Mouse (Mus musculus) hindbrain, embryonic 12.5 days (tissue): ENCODE measurements at regions not wholly inside any gene's neighbourhood (a gene's known extent, or its start where the extent isn't known, plus 50 kb on each side); places are given as distances from the start of the nearest gene placed in this dataset.

Experiments
- ATAC-seq: fragments of 200-750 bp; cut with Nextera tagmentation; 2 replicates; pipeline ENCODE4 v1.8.0; 2017; ENCODE audit warnings: moderate TSS enrichment; ENCODE audit not compliant: low FRiP score
- H3K27ac ChIP-seq: fragments of 300-500 bp; sonication (generic); 2 replicates; pipeline ENCODE4 v1.5.1; 2016; ENCODE audit warnings: mild to moderate bottlenecking
- H3K27me3 ChIP-seq: fragments of 300-500 bp; sonication (generic); 2 replicates; pipeline ENCODE4 v1.6.1; 2016; ENCODE audit warnings: mild to moderate bottlenecking
- H3K36me3 ChIP-seq: fragments of 300-500 bp; sonication (generic); 2 replicates; pipeline ENCODE4 v1.6.1; 2016; ENCODE audit warnings: mild to moderate bottlenecking
- H3K4me1 ChIP-seq: fragments of 300-500 bp; sonication (generic); 2 replicates; pipeline ENCODE4 v1.6.1; 2016
- H3K4me2 ChIP-seq: fragments of 300-500 bp; sonication (generic); replicated peaks from 2 replicates; pipeline ENCODE4 v1.6.1; 2016; ENCODE audit warnings: mild to moderate bottlenecking
- H3K4me3 ChIP-seq: fragments of 300-500 bp; sonication (generic); 2 replicates; pipeline ENCODE4 v1.5.1; 2016; ENCODE audit warnings: mild to moderate bottlenecking
- H3K9ac ChIP-seq: fragments of 300-500 bp; sonication (generic); 2 replicates; pipeline ENCODE4 v1.6.1; 2016; ENCODE audit warnings: mild to moderate bottlenecking, moderate library complexity
- H3K9me3 ChIP-seq: fragments of 300-500 bp; sonication (generic); replicated peaks from 2 replicates; pipeline ENCODE4 v1.6.1; 2016; ENCODE audit warnings: mild to moderate bottlenecking
- WGBS: fragments of 180-500 bp; shearing (Covaris S2); methylation state at CpG from one replicate; pipeline ENCODE4 v1.1.7; 2016; 5-methylcytosine and 5-hydroxymethylcytosine counted together

DNA sequence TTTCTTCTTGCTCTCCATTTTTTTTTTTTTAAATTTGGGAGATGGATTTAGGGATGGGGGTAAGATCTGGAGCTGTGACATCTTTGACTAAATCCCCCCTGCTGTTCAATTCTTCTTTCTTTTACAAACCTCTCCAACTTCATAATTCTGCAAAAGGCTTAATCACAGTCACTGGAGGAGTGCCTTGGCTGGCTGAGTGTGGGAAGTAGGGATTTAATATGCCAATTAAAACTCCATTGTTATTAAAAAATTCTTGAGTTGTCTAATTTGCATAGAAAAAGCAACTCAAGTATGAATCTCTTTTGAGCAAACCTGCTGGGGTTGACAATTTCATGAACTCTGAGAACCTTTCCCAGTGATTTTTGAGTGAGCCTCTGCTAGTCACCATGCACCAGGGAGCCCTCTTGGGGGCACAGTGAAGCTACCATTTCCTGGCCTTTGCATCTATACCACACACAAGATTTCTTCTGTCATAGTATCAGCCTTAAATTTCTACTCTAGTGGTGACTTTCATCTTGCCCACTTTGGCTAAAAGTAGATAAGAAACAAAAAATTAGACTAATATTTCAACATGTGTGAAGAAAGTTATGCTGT lies 243.6 kb upstream of the Tle1 start:
- no peak overlapping the region for H3K9ac ChIP-seq
- H3K9me3 ChIP-seq = no peaks in the 10 kb centered on the region
- H3K36me3 ChIP-seq = no peaks in the 10 kb centered on the region
- H3K27me3 ChIP-seq = no peaks in the 10 kb centered on the region
- H3K27ac ChIP-seq = no peak overlapping the region
- no peak overlapping the region for H3K4me3 ChIP-seq
- H3K4me1 ChIP-seq = no peaks in the 10 kb centered on the region
- ATAC-seq = no peak
- no peak overlapping the region for H3K4me2 ChIP-seq

- no peak overlapping the region for H3K4me2 ChIP-seq
- H3K27me3 ChIP-seq = no peaks in the 10 kb centered on the region
- no peaks in the 10 kb centered on the region for H3K4me1 ChIP-seq
- no peaks in the 10 kb centered on the region for H3K9me3 ChIP-seq
- H3K27ac ChIP-seq = no peak overlapping the region
- H3K9ac ChIP-seq = no peak overlapping the region
- no peaks in the 10 kb centered on the region for H3K36me3 ChIP-seq
- no peak for ATAC-seq
- no peak overlapping the region for H3K4me3 ChIP-seq
These were observed 236.6 kb upstream of the Tle1 start for GRCm38 (mm10) chr4:72437367-72437766.

DNA sequence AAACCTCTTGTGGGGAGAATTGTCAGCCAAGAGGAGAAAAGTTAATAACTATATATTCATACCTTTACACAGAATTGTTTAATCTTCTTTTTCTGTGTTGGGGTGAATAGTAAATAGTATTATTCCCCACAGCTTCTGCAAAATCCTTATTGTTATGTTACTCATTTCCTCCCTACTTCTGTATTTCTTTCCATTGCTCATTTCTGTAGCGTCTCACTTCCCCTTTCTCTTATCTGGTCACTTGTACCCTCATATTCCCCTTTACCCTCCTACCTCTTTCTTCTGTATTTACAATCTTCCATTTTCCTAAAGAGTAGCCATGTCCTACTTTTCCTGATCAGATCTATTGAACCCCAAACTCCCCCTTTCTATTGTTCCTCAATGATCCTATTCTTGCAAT lies 224.6 kb upstream of the Tle1 start:
- WGBS = 92% methylated on average over 1 of the region's 1 CpGs
- Histone ChIP-seq H3K4me3 (no peak overlapping the region), H3K27me3 (no peaks in the 10 kb centered on the region), H3K36me3 (no peaks in the 10 kb centered on the region), H3K9me3 (no peaks in the 10 kb centered on the region), H3K9ac (no peak overlapping the region), H3K4me2 (no peak overlapping the region), H3K4me1 (no peaks in the 10 kb centered on the region), H3K27ac (no peak overlapping the region)
- no peak for ATAC-seq

DNA sequence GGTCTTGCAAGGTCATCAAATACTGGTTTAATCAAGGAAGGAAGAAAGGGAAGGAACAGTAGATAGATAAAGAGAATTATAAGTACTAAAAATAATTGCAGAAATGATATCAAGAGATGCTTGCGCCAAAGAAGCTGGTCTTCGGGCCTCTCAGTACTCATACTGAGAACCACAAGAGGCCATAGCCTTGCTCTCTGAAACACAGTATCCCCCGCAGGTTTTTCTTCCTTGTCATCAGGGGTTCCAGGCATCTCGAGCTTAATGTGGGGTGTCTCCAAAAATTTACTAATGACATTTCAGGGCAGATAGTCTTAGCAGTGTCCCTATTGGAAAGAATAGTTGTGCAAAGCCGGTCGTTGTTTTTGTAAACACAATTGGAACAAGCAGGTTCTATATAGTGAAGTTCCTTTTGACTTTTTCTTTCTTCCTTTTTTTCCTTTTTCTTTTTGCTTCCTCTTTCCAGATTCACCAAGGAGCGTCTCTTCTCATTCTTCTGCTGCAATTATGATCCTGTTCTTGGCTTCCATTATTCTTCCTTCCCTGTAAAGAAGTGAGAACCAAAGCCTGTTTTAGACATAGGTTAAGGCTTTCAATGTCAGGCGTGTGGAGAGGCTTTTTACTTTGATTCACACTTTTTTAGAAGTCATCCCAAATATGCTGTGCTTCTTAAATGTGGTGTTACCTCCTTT lies 211.5 kb upstream of the Tle1 start:
- no peak overlapping the region for H3K9ac ChIP-seq
- H3K27ac ChIP-seq = no peak overlapping the region
- no peak for ATAC-seq
- H3K4me3 ChIP-seq = no peak overlapping the region
- H3K36me3 ChIP-seq = no peaks in the 10 kb centered on the region
- no peak overlapping the region for H3K4me2 ChIP-seq
- 93% methylated on average over 8 of the region's 8 CpGs for WGBS
- H3K9me3 ChIP-seq = no peaks in the 10 kb centered on the region
- no peaks in the 10 kb centered on the region for H3K4me1 ChIP-seq
- no peaks in the 10 kb centered on the region for H3K27me3 ChIP-seq

GRCm38 (mm10) chr4:72411343-72411742 lies 210.6 kb upstream of the Tle1 start:
- no peak overlapping the region for H3K4me2 ChIP-seq
- H3K4me1 ChIP-seq = no peaks in the 10 kb centered on the region
- no peaks in the 10 kb centered on the region for H3K27me3 ChIP-seq
- H3K4me3 ChIP-seq = no peak overlapping the region
- no peaks in the 10 kb centered on the region for H3K9me3 ChIP-seq
- H3K36me3 ChIP-seq = no peaks in the 10 kb centered on the region
- 90% methylated on average over 3 of the region's 3 CpGs for WGBS
- no peak for ATAC-seq
- no peak overlapping the region for H3K27ac ChIP-seq
- no peak overlapping the region for H3K9ac ChIP-seq

- no peak for ATAC-seq
- H3K36me3 ChIP-seq = no peaks in the 10 kb centered on the region
- no peak overlapping the region for H3K27ac ChIP-seq
- H3K27me3 ChIP-seq = no peaks in the 10 kb centered on the region
- H3K4me1 ChIP-seq = no peaks in the 10 kb centered on the region
- 96% methylated on average over 1 of the region's 1 CpGs for WGBS
- H3K4me2 ChIP-seq = no peak overlapping the region
- H3K9ac ChIP-seq = no peak overlapping the region
- no peaks in the 10 kb centered on the region for H3K9me3 ChIP-seq
- no peak overlapping the region for H3K4me3 ChIP-seq
These were observed 200.0 kb upstream of the Tle1 start for GRCm38 (mm10) chr4:72400759-72401158.

GRCm38 (mm10) chr4:72391887-72392435 lies 191.2 kb upstream of the Tle1 start:
- Histone ChIP-seq H3K9me3 (no peaks in the 10 kb centered on the region), H3K4me1 (no peaks in the 10 kb centered on the region), H3K27me3 (peaks cover 14% of the 10 kb centered on the region), H3K9ac (no peak overlapping the region), H3K4me2 (no peak overlapping the region), H3K27ac (no peak overlapping the region), H3K36me3 (no peaks in the 10 kb centered on the region), H3K4me3 (no peak overlapping the region)
- 75% methylated on average over 3 of the region's 3 CpGs for whole genome bisulfite sequencing
- ATAC-seq = peak; percentile 63

- Histone ChIP-seq H3K4me2 (no peak overlapping the region), H3K36me3 (no peaks in the 10 kb centered on the region), H3K4me3 (no peak overlapping the region), H3K9ac (no peak overlapping the region), H3K4me1 (peaks cover 3% of the 10 kb centered on the region), H3K9me3 (no peaks in the 10 kb centered on the region), H3K27me3 (peaks cover 14% of the 10 kb centered on the region), H3K27ac (no peak overlapping the region)
- no peak for ATAC-seq
- WGBS = 79% methylated on average over 5 of the region's 5 CpGs
These were observed 189.3 kb upstream of the Tle1 start for GRCm38 (mm10) chr4:72389811-72390625.

DNA sequence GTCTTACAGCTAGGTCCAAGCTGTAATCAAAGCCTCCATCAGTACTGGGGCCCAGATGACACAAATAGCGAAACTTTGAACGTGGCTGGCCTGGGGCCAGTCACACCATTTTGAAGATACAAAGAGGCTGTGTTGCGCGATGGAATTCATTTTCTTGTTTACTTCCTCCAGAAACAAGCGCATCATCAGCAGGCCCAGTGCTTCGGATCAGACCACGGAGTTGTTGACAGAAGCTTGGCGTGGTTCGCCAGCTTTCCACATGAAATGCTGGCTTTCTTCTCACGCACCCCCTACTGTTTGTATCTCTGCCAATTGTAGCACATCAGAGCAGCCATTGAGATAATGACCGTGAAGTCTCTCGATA lies 184.2 kb upstream of the Tle1 start:
- Histone ChIP-seq H3K9ac (no peak overlapping the region), H3K4me2 (peak overlapping the region; percentile 15), H3K4me1 (peaks cover 18% of the 10 kb centered on the region), H3K9me3 (no peaks in the 10 kb centered on the region), H3K27me3 (peaks cover 16% of the 10 kb centered on the region), H3K4me3 (no peak overlapping the region), H3K27ac (no peak overlapping the region), H3K36me3 (no peaks in the 10 kb centered on the region)
- ATAC-seq = peak; percentile 91
- WGBS = 36% methylated on average over 12 of the region's 12 CpGs

- Histone ChIP-seq H3K27me3 (peaks cover 12% of the 10 kb centered on the region), H3K9me3 (no peaks in the 10 kb centered on the region), H3K27ac (no peak overlapping the region), H3K36me3 (no peaks in the 10 kb centered on the region), H3K4me3 (no peak overlapping the region), H3K4me1 (peaks cover 18% of the 10 kb centered on the region), H3K9ac (no peak overlapping the region), H3K4me2 (peak overlapping the region; percentile 15)
- ATAC-seq = peak; percentile 36
- 70% methylated on average over 5 of the region's 5 CpGs for WGBS
These were observed 183.7 kb upstream of the Tle1 start for GRCm38 (mm10) chr4:72384259-72384900.

DNA sequence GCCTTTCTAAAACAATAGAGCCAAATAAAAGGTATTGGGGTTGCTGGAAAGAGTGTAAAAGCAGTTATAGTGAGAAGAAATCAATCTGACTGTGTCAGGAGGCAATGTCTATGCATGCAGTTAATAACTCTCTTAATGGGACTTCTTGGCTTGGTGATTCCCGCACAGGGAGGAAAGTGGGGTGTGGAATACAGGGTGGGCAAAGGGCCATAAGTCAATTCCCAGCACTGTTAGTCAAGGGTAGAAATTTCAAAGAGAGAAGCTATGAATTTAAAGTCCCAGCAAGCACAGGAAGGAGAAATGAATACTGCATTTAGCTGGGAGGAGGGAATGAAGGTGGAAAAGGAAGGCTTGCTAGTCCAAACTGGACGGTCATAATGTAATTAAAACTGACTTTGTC lies 183.0 kb upstream of the Tle1 start:
- Histone ChIP-seq H3K9me3 (no peaks in the 10 kb centered on the region), H3K4me1 (peaks cover 18% of the 10 kb centered on the region), H3K9ac (no peak overlapping the region), H3K4me2 (no peak overlapping the region), H3K4me3 (no peak overlapping the region), H3K27ac (0 out of 2 replicates have a peak overlapping the region, but pooled peaks have one; percentile 40), H3K27me3 (peaks cover 13% of the 10 kb centered on the region; the same call in 1 of the 2 replicates), H3K36me3 (no peaks in the 10 kb centered on the region)
- ATAC-seq = no peak
- 44% methylated on average over 2 of the region's 2 CpGs for WGBS

DNA sequence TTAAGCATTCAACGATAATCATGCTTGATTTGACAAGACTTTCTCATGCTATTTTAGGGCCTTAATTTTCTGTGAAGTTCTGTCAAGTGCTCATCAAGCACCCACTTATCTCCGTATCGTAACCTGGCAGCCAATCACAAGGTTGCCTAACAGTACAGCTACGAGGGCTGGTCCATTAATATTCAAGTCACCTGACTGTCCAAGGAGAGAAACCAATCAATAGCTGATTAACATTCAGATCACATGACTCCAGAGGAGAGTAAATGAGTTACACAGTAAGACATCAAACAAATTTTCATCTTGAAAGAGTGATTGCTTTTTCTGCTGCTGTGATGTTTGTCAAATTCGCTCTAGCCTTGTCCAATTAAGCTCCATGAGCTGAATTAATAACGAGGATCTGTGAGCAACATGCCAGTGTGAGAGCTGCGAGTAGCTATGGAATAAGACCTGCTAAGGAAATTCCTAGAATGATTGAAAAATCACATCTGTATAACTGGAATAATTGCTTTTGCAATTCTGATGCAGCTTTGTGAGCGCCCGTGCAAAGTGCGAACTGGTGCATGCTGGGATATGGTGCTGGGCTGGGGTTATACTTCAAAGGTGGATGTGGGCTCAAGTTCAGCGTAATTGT lies 181.9 kb upstream of the Tle1 start:
- Histone ChIP-seq H3K27ac (no peak overlapping the region), H3K9ac (no peak overlapping the region), H3K36me3 (no peaks in the 10 kb centered on the region), H3K4me2 (peak overlapping the region; percentile 29), H3K9me3 (no peaks in the 10 kb centered on the region), H3K4me1 (peaks cover 18% of the 10 kb centered on the region), H3K27me3 (peaks cover 8% of the 10 kb centered on the region; the same call in 1 of the 2 replicates), H3K4me3 (no peak overlapping the region)
- ATAC-seq = peak; percentile 64
- 51% methylated on average over 11 of the region's 11 CpGs for WGBS
